Mouse (Mus musculus) kidney, postnatal 0 days (tissue): ENCODE data around the gene Nuak2. TPM values are rescaled to one million over a fixed set of nuclear protein-coding genes. Genes with fewer than 3 reads are reported as not detected.
"Not testable (repeated sequence)": the region's sequence is repeated elsewhere in the genome, so short reads cannot be mapped to it uniquely, and the experiment has no call there.

Experiments
- ATAC-seq: fragments of 200-750 bp; cut with Nextera tagmentation; replicated peaks from 2 replicates; pipeline ENCODE4 v1.8.0; 2017; ENCODE audit warnings: low read depth, moderate number of reproducible peaks, moderate TSS enrichment, moderate library complexity; ENCODE audit not compliant: low FRiP score
- DNase-seq: peaks from one replicate; pipeline ENCODE4 v3.0.0-alpha.2; 2016; ENCODE audit warnings: low spot score
- H3K27ac ChIP-seq: fragments of 300-500 bp; sonication (generic); 2 replicates; pipeline ENCODE4 v1.5.1; 2014; ENCODE audit warnings: mild to moderate bottlenecking
- H3K27me3 ChIP-seq: fragments of 300-500 bp; sonication (generic); 2 replicates; pipeline ENCODE4 v1.6.1; 2014; ENCODE audit warnings: low read length, mixed read lengths; ENCODE audit not compliant: insufficient read depth
- H3K36me3 ChIP-seq: fragments of 300-500 bp; sonication (generic); 2 replicates; pipeline ENCODE4 v1.6.1; 2014; ENCODE audit warnings: low read length, mixed read lengths; ENCODE audit not compliant: insufficient read depth
- H3K4me1 ChIP-seq: fragments of 300-500 bp; sonication (generic); replicated peaks from 2 replicates; pipeline ENCODE4 v1.6.1; 2014; ENCODE audit warnings: antibody characterized with exemption, low read length, mixed read lengths; ENCODE audit not compliant: insufficient read depth
- H3K4me2 ChIP-seq: fragments of 300-500 bp; sonication (generic); 2 replicates; pipeline ENCODE4 v1.6.1; 2014; ENCODE audit warnings: mild to moderate bottlenecking, low read length, moderate library complexity, mixed read lengths
- H3K4me3 ChIP-seq: fragments of 300-500 bp; sonication (generic); replicated peaks from 2 replicates; pipeline ENCODE4 v1.5.1; 2014; ENCODE audit warnings: low read depth, low read length
- H3K9ac ChIP-seq: fragments of 300-500 bp; sonication (generic); 2 replicates; pipeline ENCODE4 v1.6.1; 2014; ENCODE audit warnings: low read depth, low read length
- H3K9me3 ChIP-seq: fragments of 300-500 bp; sonication (generic); replicated peaks from 2 replicates; pipeline ENCODE4 v1.6.1; 2016; ENCODE audit warnings: low read length, inconsistent platforms, mixed read lengths
- CTCF ChIP-seq: IDR thresholded peaks from 2 replicates; pipeline ENCODE4 v1.5.1; 2016; ENCODE audit warnings: antibody characterized with exemption, low read depth, mild to moderate bottlenecking, moderate library complexity
- WGBS: fragments of 180-500 bp; shearing (Covaris S2); extraction: QIAGEN DNeasy Blood & Tissue Kit; methylation state at CpG from one replicate; pipeline ENCODE4 v1.1.7; 2014; 5-methylcytosine and 5-hydroxymethylcytosine counted together
- polyA plus RNA-seq: library from polyadenylated mRNA; unstranded; fragments of >200 nt; fragmentation: Nextera tagmentation; extraction: Ambion mirVana; gene quantifications from 2 replicates; pipeline ENCODE4 v1.2.1, GENCODE M21; 2015

Gene Nuak2
- polyA plus RNA-seq, 1 experiment from 2014 or later, result 8.7 TPM

- H3K36me3 ChIP-seq, result no peaks in the 10 kb centered on the region
- no peak overlapping the region for H3K4me3 ChIP-seq
- 68% methylated on average over 1 of the region's 1 CpGs for WGBS
- H3K9me3 ChIP-seq, result no peaks in the 10 kb centered on the region
- TF ChIP-seq CTCF, result no peak
- H3K4me2 ChIP-seq, result no peak overlapping the region
- no peak for DNase-seq
- H3K9ac ChIP-seq, result no peak overlapping the region
- no peak for ATAC-seq
- H3K27ac ChIP-seq, result no peak overlapping the region
- 0 out of 2 replicates have a peak, but pooled peaks cover 13% of the 10 kb centered on the region for H3K4me1 ChIP-seq
- H3K27me3 ChIP-seq, result no peaks in the 10 kb centered on the region
These were observed 27.7 kb downstream of the Nuak2 start for GRCm38 (mm10) chr1:132343656-132344055.

GRCm38 (mm10) chr1:132345514-132345913 lies 29.6 kb downstream of the Nuak2 start:
- H3K36me3 ChIP-seq, result no peaks in the 10 kb centered on the region
- TF ChIP-seq CTCF, result no peak
- H3K4me2 ChIP-seq, result no peak overlapping the region
- peak overlapping the region; percentile 67; the same call in 1 of the 2 replicates for H3K27ac ChIP-seq
- no peaks in the 10 kb centered on the region for H3K9me3 ChIP-seq
- DNase-seq (no peak), ATAC-seq (no peak)
- H3K4me3 ChIP-seq, result no peak overlapping the region
- 88% methylated on average over 4 of the region's 4 CpGs for WGBS
- H3K4me1 ChIP-seq, result 0 out of 2 replicates have a peak, but pooled peaks cover 13% of the 10 kb centered on the region
- no peak overlapping the region for H3K9ac ChIP-seq
- H3K27me3 ChIP-seq, result no peaks in the 10 kb centered on the region

- Histone ChIP-seq H3K9ac (no peak overlapping the region), H3K4me1 (0 out of 2 replicates have a peak, but pooled peaks cover 13% of the 10 kb centered on the region), H3K4me3 (no peak overlapping the region), H3K27ac (peak overlapping the region; percentile 67), H3K27me3 (no peaks in the 10 kb centered on the region), H3K9me3 (no peaks in the 10 kb centered on the region), H3K4me2 (no peak overlapping the region), H3K36me3 (no peaks in the 10 kb centered on the region)
- DNase-seq, result peak; percentile 74
- TF ChIP-seq CTCF, result no peak
- peak; percentile 82; the same call in 1 of the 2 replicates for ATAC-seq
- WGBS, result 46% methylated on average over 12 of the region's 12 CpGs
These were observed 30.4 kb downstream of the Nuak2 start for GRCm38 (mm10) chr1:132346134-132346851.

- Histone ChIP-seq H3K36me3 (no peaks in the 10 kb centered on the region), H3K4me3 (no peak overlapping the region), H3K27me3 (no peaks in the 10 kb centered on the region), H3K4me2 (no peak overlapping the region), H3K4me1 (0 out of 2 replicates have a peak, but pooled peaks cover 11% of the 10 kb centered on the region), H3K27ac (peak overlapping the region; percentile 67; the same call in 1 of the 2 replicates), H3K9ac (no peak overlapping the region), H3K9me3 (no peaks in the 10 kb centered on the region)
- no peak for ATAC-seq
- TF ChIP-seq CTCF, result no peak
- DNase-seq, result no peak
These were observed 31.0 kb downstream of the Nuak2 start for GRCm38 (mm10) chr1:132346951-132347350.

GRCm38 (mm10) chr1:132348401-132348800 lies 32.5 kb downstream of the Nuak2 start:
- no peak for ATAC-seq
- no peak overlapping the region for H3K4me3 ChIP-seq
- H3K36me3 ChIP-seq, result no peaks in the 10 kb centered on the region
- no peak overlapping the region for H3K9ac ChIP-seq
- TF ChIP-seq CTCF, result no peak
- no peaks in the 10 kb centered on the region for H3K27me3 ChIP-seq
- DNase-seq, result no peak
- no peak overlapping the region for H3K27ac ChIP-seq
- no peak overlapping the region for H3K4me2 ChIP-seq
- H3K4me1 ChIP-seq, result peaks cover 11% of the 10 kb centered on the region; the same call in 1 of the 2 replicates
- WGBS, result 79% methylated on average over 5 of the region's 5 CpGs
- no peaks in the 10 kb centered on the region for H3K9me3 ChIP-seq

- not testable (repeated sequence) for H3K36me3 ChIP-seq, ATAC-seq, DNase-seq, H3K9ac ChIP-seq, H3K27ac ChIP-seq, H3K4me3 ChIP-seq, H3K4me2 ChIP-seq, H3K27me3 ChIP-seq, H3K9me3 ChIP-seq
- H3K4me1 ChIP-seq, result peaks cover 15% of the 10 kb centered on the region; the same call in 1 of the 2 replicates
These were observed 33.1 kb downstream of the Nuak2 start for GRCm38 (mm10) chr1:132349049-132349448.

GRCm38 (mm10) chr1:132349601-132350000 lies 33.7 kb downstream of the Nuak2 start:
- not testable (repeated sequence) for H3K36me3 ChIP-seq, H3K9ac ChIP-seq, ATAC-seq, DNase-seq, H3K4me2 ChIP-seq, H3K27me3 ChIP-seq, H3K27ac ChIP-seq, H3K9me3 ChIP-seq, H3K4me3 ChIP-seq
- H3K4me1 ChIP-seq, result peaks cover 15% of the 10 kb centered on the region; the same call in 1 of the 2 replicates
- 93% methylated on average over 3 of the region's 3 CpGs for WGBS
